Mouse (Mus musculus) kidney, postnatal 4 days (tissue): ENCODE results near the gene Prox2.
A peak's percentile ranks its signal among the peaks of the same experiment; 100 is the strongest.

Source experiments
- DNase-seq, 2 experiments: peaks; one replicate each; pipeline ENCODE4 v3.0.0; 2021; ENCODE audit warnings: mixed read lengths in 2 of 2

Prox2 gene

GRCm38 (mm10) chr12:85129426-85129978 is 18.9 kb upstream of the Prox2 start:
- no peak for DNase-seq

GRCm38 (mm10) chr12:85126986-85127603 is 16.5 kb upstream of the Prox2 start:
- no peak for DNase-seq

GRCm38 (mm10) chr12:85124751-85125150 is 14.2 kb upstream of the Prox2 start:
- DNase-seq: no peak

- DNase-seq: no peak
Measured at GRCm38 (mm10) chr12:85123645-85124044, 13.1 kb upstream of the Prox2 start.

GRCm38 (mm10) chr12:85123108-85123530 is 12.6 kb upstream of the Prox2 start:
- no peak for DNase-seq

- no peak for DNase-seq
Measured at GRCm38 (mm10) chr12:85121806-85122459, 11.4 kb upstream of the Prox2 start.

- DNase-seq: no peak
Measured at GRCm38 (mm10) chr12:85115678-85116077, 5.1 kb upstream of the Prox2 start.

GRCm38 (mm10) chr12:85113917-85114316 is 3.4 kb upstream of the Prox2 start:
- DNase-seq: no peak

GRCm38 (mm10) chr12:85113337-85113736 is 2.8 kb upstream of the Prox2 start:
- no peak for DNase-seq

GRCm38 (mm10) chr12:85112550-85113251 is 2.1 kb upstream of the Prox2 start:
- no peak for DNase-seq

GRCm38 (mm10) chr12:85110011-85110697 is 405 bp downstream of the Prox2 start:
- DNase-seq: peak; percentile 28 to 35

- DNase-seq: no peak
Measured at GRCm38 (mm10) chr12:85109426-85109825, 1.1 kb downstream of the Prox2 start.

- DNase-seq: no peak
Measured at GRCm38 (mm10) chr12:85108643-85109042, 1.9 kb downstream of the Prox2 start.

- no peak for DNase-seq
Measured at GRCm38 (mm10) chr12:85106292-85106691, 4.3 kb downstream of the Prox2 start.

GRCm38 (mm10) chr12:85104789-85105188 is 5.8 kb downstream of the Prox2 start:
- no peak for DNase-seq

GRCm38 (mm10) chr12:85103096-85103495 is 7.5 kb downstream of the Prox2 start:
- DNase-seq: peak; percentile 34 to 57

- DNase-seq: no peak
Measured at GRCm38 (mm10) chr12:85101521-85102106, 8.9 kb downstream of the Prox2 start.

GRCm38 (mm10) chr12:85101001-85101400 is 9.6 kb downstream of the Prox2 start:
- peak; percentile 22 to 42 for DNase-seq

GRCm38 (mm10) chr12:85095859-85096258 is 14.7 kb downstream of the Prox2 start:
- no peak for DNase-seq

- DNase-seq: no peak
Measured at GRCm38 (mm10) chr12:85095146-85095545, 15.4 kb downstream of the Prox2 start.

GRCm38 (mm10) chr12:85094706-85095105 is 15.9 kb downstream of the Prox2 start:
- peak; percentile 18 to 32 for DNase-seq

- peak; percentile 77 to 87 for DNase-seq
Measured at GRCm38 (mm10) chr12:85094010-85094409, 16.5 kb downstream of the Prox2 start.

- DNase-seq: peak; percentile 80 to 84
Measured at GRCm38 (mm10) chr12:85092214-85092613, 18.3 kb downstream of the Prox2 start.
